Mouse (Mus musculus): ENCODE measurements around the gene Osbpl3.

Gene Osbpl3

DNA sequence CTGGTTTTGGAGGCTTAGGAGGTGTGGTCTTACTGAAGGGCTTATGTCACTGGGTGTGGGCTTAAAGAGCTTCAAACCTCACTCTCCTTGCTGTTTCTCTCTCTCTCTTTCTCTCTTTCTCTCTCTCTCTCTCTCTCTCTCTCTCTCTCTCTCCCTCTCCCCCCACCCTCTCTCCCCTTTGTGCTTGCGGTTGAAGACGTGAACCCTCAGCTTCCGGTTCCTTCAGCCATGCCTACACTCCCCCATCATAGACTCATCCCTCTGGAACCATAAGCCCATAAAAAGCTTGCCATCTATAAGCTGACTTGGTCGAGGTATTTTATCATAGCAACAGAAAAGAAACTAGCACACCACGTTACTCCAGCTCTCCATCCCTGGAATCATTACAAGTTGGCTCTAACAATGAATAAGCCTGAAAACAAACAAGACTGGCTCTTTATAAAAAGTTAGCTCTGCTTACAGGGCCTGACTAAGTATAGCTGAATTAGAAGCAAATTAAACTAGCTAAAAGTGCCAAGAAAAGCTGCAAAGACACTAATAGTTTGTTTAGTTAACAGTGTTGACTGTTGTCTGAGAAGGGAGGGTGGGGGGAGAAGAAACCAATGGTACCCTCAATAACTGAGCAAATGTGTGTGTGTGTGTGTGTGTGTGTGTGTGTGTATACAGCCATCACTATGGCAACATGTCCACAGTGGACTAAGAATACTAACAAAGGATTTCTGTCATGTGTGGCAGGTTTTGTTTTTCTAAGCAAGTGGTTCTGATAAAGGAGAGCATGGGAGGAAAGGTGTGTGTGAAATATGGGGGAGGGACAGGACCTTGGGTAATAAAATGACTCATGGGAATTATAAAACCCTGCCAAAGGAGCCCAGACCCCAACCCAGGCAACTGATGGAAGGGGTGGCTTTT lies 83.2 kb downstream of the Osbpl3 start:
- no peak for DNase-seq (ENCODE audit: low spot score)

DNA sequence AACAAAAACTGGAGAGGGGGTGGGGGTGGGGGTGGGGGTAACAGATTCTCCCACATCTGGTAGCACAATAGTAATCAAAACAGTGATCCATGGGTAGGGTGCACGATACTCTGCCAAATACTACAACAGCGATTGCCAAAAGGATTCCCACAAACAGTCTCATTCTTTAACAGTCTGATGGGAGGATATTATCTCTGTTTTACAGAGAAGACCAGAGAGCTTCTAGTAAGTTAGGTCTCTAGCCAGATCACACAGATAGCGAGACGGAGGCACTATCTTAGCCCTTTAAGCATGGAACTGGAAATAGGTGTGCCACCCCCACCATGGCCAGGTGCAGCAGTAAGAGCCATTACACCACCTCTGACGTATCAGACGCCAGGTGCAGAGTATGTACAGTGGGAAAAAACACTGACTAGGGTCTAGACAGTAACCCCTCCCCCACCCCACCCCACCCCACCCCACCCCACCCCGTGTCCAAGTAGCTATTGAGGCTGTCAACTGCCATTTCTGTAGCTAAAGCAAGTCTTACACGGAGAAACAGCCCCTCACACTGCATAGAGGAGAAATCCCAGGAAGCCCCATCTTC lies 84.4 kb downstream of the Osbpl3 start:
- no peak for DNase-seq (ENCODE audit: low spot score)

DNA sequence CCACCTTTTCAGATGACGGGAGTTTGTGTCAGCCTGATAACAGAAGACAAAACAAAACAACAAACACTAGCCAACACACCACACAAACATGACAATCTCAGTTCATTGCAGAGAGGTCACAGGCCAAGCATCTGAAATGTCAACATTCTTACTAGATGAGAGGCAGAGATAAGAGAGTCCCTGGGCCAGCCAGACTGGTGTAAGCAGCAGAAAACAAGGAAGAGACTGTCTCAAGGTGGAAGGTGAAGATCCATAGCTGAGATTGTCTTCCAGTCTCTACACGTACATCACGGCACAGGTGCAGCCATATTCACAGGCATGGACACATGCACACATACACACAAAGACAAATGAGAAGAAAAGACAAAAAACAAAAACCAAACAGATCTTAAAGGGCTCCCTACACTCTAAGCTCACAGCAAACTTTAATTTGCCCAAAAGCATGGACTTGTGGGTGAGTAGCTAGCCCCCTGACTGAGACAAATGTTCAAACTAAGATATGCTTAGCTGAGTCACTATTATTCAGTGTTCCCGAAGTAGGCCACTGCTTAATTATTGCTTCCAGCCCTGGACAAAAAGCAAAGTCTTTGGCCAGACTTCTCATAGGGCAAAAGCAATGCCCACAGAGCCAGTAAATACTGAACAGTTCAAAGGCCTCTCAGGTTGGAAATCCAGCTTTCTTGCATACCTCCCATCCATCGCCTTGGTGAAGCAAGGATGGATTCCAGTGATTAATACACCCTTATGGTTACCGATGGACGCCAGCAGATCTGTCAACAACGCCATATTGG lies 87.3 kb downstream of the Osbpl3 start:
- DNase-seq (ENCODE audit: low spot score) = no peak

DNA sequence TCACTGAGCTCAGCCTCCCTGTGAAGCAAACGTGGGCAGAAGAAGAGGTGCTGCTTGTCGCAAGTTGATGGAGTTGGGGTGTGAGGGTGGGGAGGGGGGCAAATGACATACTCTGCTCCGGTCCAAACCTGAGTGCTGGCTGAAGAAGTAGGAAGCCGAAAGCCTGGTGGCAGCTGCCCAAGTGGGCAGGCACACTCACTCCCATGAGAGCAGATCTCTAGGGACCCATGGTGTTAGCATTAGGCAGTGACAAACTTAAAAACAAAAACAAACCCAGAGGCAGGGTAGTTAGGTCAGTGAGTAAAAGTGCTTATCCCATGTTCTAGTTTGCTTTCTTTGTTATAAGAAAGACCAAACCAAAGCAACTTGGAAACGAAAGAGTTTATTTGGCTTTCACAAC lies 88.2 kb downstream of the Osbpl3 start:
- DNase-seq (ENCODE audit: low spot score) = no peak

DNA sequence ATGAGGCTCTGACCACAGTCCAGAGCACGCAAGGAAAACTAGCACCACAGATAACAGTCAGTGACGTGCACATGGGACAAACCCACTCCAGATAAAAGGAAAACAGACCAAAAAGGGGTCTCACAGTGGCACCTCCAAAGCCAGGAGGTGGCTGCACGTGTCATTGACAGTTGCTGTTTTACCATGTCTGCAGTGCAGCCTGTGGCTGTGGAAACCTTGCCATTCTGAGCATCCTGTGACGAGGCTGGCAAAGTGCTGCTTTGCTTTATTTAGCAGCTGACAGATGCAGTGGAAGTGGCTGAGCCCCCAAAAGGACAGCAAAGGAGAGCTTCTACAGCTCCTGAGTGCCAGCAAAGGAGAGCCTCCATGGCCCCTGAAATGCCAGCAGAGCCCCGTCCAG lies 89.3 kb downstream of the Osbpl3 start:
- DNase-seq (ENCODE audit: low spot score) = no peak

DNA sequence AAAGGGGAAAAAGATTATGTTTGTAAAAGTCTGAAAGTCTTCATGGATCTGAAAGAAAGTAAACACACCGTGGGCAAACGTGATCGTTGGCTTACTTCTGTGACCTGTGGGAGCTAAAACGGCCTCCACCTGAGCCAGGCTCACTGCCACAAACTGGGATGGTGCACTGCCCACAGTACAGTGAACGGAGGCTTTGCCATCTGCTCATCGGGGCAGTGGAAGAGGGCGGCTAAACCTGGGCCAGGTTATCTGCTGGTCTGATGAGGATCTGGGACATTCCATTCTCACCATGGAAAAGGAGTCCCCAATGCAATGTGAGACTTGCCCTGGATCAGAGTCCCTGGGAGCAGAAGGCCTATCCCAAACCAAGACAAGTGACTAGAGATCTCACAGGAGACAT lies 89.7 kb downstream of the Osbpl3 start:
- no peak for DNase-seq (ENCODE audit: low spot score)

DNA sequence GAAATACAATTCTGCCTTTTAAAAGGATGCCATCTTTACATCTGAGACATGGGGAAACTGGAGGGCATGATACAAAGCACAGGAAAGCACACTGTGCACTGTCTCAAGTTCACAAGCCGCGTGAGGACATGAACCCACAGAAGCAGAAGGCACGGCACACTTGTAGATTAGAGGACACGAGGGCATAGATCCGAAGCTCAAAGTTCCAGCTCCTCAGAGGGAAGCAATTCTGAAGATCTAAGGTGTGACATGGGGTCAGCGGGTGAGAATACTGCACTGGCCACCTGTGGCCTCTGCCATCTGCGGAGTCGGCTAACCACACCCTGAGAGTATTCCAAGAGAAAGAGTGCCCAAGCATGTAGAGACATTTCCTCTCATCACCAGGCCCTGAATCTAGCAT lies 91.6 kb downstream of the Osbpl3 start:
- DNase-seq (ENCODE audit: low spot score) = no peak

DNA sequence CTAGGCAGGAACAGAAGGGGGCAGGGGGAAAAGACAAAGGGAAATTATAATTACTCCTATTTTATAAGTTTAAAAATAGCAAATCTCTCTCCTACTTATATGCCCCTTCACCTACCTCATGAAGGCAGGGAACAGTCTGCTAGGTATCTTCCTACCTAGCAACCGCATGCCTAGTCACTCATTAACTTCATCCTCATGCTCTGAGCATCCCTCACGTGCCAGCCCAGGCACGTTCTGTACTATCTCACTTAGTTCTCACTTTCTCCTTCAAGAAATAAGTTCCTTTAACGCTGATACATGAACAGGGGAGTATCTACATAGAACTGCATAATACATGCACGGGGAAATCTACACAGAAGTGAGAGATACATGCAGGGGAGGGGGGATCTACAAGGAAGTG lies 92.6 kb downstream of the Osbpl3 start:
- no peak for DNase-seq (ENCODE audit: low spot score)

DNA sequence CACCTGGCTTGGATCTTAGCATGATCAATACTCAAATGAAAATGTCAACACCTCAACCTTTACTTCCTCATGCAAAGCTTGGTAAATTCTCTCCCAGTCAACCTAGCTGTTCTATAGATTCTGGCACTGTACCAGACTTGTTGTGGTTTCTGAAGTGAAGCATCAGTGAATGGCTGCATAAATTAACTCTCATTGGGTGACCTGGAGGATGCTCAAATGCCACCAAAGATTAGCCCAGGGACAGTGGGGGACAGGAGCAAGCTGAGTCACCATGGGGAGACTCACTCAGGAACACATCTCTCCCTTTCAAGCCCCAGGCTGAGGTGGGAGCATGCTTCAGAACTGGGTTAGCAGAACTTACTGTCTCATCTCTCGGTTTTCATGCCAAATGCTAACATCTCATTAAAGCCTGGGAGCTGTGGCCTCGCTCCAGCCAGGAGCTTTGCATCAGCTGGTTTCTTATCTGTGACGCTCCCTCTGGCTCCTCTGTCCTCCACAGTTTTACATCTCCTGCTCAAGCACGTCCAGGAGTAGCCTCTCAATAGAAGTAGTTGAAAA lies 93.2 kb downstream of the Osbpl3 start:
- DNase-seq (ENCODE audit: low spot score) = no peak

DNA sequence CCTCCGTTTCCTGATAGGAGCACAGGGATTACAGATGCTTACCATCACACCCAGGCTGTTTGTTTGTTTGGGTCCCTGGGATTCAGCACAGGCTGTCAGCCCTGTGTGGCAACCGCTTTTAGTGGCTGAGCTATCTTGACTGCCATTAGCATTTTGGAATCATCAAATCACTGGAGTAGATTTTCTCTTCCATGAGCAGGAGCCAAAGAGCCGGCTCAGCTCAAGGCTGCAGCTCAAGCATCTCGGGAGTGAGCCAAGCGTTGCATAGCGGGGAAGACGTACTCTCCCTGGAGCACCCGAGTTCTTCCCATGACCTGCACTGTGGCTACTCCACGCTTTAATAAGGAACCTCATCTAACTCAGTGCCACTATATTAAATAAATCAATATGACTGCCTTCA lies 93.8 kb downstream of the Osbpl3 start:
- no peak for DNase-seq (ENCODE audit: low spot score)

DNA sequence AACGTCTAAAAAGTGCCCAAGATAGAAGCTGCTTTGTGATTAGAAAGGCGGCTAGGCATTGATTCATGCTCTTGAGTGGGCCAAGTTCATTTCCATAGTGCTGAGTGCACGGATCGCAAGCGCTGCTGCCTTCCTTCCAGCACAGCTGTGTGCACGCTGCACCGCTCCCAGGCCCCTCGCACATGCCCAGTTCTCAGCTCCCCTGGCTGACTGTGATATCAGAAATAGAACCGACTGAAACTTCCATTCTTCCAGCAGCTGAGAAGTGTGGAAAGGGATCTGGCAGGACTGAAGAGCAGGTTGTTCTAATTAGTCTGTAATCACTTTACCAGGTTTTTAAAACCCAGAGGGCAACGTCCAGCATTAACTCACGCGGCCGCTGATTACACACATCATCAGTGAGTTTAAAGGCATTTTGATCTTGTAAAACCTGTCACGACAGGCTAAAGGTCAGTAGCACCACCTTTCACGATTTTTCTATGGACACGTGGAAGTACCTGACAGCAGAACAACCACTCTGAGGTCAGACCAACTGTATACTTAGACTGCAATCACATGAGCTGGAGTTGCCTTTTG lies 97.8 kb downstream of the Osbpl3 start:
- no peak for DNase-seq (ENCODE audit: low spot score)

DNA sequence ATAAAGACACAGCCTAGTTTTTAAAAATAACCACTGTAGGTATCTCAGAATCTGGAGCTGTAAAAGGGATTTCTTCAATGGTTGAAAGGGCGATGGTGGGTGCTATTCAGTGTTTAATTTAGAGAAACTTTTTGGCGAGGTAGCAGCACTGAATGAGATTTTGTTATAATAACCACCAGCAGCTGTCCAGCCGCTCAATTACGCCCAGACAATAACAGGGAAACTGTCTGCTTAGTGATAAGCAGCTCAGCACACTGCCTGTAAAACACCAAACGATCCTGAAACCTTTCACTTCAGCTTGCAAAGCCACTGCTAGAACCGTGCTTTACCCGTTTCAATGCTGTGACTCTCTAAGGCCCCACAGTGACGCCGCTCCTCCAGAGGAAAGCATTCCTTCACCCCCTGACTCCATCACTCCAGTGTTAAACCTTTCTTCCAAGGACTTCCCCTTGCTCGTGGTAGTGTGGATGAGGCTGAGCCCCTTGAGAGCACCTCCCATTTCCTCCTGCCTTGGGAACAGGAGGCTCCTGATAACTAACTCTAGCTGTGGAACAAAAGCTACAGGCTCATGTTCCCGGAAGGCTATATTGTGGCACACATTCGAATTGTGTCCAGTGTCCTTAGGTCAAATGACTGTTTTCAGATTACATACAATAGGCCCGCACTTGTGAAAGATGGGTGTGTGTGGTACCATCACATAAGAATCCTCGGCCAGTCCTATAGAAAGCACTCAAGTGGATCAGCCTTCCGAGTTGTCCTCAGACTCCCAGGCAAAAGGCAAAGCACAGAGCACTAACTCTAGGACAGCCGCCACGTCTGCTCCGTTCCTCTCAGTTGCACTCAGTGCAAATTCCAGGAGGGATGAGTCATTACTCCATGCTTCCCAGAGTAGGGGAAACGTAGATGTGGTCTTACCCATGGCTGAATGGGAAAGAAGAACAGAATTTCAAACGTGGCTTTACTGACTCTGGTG lies 101.0 kb downstream of the Osbpl3 start:
- no peak for DNase-seq (ENCODE audit: low spot score)

DNA sequence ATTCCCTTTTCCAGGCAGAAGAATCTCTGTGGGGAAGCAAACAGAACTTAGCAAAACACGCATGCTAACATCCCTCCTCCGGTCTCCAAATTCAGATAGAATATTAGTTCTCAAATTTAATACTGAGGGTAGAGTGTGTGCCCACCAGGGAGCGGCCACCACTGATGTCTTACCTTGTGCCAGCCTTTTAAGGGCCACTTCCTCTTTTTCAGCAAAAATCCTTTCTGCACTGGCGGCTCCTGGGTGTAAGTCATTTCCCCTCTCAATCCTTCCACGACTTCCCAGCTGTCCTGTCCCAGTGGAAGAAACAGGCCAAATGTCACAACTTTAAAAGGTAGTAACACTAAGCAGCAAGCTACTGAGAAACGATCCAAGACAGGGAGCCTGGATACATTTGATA lies 103.2 kb downstream of the Osbpl3 start:
- no peak for DNase-seq (ENCODE audit: low spot score)

DNA sequence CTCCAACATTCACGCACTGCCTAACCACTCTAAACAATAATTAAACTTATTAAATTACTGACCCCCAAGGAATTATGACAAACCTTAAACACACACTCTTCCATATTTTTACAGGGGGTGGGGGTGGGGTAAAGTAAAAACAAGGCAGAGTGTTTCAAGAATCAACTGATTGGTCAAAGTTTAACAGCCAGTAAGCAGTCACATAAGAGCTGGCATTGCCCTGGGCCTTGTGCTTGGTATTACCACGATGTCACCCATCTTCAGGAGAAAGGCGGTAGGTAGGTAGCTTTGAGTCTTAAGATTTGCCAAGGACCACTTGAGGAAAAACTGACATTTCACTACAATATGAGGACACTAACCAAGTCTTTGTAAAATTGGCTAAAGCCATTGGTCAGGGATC lies 105.1 kb downstream of the Osbpl3 start:
- DNase-seq (ENCODE audit: low spot score) = no peak

DNA sequence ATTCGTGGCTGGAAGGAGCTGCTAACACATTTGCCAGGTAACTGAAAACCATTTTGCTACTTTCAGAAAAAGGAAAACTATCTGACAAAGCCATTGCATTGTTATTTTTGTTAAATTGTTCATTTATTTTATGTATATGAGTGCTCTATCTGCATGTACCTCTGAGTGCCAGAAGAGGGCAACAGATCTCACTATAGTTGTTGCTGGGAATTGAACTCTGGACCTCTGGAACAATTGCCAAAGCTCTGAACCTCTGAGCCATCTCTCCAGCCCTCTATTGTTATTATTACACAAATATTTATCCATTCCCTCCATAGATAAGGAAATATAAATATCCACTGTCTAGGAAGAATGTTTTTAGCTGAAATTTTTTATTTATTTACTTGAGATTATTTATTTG lies 107.4 kb downstream of the Osbpl3 start:
- no peak for DNase-seq (ENCODE audit: low spot score)

DNA sequence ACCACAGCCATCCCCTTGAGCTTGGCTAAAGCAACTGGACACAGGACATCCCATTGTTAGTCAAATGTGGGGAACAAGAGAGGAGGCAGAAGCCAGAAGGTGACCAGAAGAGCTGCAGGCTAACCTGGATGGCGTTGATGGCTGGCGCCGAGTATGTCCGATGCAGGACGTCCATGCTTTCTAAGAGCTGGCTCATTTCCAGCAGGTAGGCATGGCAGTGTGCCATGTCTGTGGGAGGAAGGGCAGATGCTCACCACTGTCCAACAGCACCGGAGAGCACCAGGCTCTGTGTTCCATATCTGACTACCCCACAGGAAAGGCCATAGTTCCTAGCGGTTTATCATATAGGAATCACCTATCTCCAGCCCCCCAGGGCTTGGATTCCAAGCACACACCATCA lies 109.8 kb downstream of the Osbpl3 start:
- DNase-seq (ENCODE audit: low spot score) = no peak

DNA sequence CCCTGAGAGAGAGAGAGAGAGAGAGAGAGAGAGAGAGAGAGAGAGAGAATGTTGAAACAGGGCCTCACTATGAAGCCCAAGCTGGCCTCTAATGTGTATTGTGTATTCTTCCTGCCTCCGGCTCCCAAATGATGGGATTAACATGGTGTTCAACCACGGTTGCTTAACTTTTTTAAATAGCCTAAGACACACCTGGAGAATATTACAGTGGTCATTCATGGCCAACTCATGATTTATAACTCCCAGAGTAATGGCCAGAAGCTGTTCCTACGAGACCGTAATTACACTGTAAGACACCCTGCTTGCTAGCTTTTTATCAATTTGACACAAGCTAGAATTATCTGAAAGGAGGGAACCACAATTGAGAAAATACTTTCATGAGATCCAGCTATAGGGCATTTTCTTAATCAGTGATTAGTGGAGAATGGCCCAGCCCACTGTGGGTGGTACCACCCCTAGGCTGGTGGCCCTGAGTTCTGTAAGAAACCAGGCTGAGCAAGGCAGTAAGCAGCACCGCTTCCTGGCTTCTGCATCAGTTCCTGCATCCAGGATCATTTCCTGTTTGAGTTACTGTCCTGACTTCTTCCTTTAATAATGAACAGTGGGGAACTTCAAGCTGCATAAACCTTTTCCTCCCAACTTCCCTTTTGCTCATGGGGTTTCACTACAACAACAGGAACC lies 115.6 kb downstream of the Osbpl3 start:
- no peak for DNase-seq (ENCODE audit: low spot score)

DNA sequence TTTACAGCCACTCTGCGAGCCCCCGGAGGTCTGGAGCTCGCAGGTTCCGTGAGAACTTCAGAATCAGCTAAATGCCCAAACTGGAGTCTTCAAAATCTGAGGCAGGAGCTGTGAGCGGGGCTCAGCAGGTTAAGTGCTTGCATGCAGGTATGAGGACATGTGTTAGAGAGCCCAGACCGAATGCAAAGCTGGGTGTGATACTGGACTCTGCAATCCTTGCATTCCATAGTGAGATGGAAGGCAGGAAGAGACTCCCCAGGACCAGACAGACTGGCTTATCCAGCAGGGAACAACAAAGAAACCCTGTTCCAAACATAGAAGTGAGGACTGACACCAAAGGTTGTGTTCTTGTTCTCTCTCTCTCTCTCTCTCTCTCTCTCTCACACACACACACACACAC lies 118.6 kb downstream of the Osbpl3 start:
- DNase-seq (ENCODE audit: low spot score) = no peak

DNA sequence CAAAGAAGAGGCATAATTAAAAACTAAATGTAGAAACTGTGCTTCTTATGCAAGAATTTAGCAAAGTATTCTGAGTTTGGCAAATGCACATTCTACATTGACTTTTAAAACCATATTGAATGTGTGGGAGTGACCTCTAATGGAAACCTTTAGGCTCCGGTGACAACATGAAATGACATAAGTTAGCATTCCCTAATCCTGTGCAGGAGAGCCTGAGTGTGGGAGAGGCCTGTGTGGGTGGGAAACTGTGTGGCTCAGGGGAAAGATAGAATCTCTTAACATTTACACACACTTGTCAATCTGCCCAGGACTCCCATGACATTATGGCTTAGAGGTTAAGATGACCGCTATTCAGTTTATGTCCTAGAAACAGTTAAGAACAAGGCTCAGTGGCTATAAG lies 119.6 kb downstream of the Osbpl3 start:
- DNase-seq (ENCODE audit: low spot score) = no peak

All from ovary, postnatal 10 days (tissue).